Mouse (Mus musculus): ENCODE data around the gene Ninj1. TPM values are rescaled to one million over a fixed set of nuclear protein-coding genes. Genes with fewer than 3 reads are reported as not detected.
A peak's percentile ranks its signal among the peaks of the same experiment; 100 is the strongest.

Gene Ninj1
- polyA plus RNA-seq, 1 experiment from 2014 or later, result 122 TPM

GRCm38 (mm10) chr13:49154621-49155020, 32.7 kb upstream of the Ninj1 start:
- WGBS, result 32% methylated on average over 7 of the region's 7 CpGs
- ATAC-seq (replicated peaks; ENCODE audit: low FRiP score, low read depth) (no peak), DNase-seq (ENCODE audit: low spot score) (no peak)
- Histone ChIP-seq H3K4me2 (ENCODE audit: low read length) (no peak overlapping the region), H3K9ac (ENCODE audit: low read depth, low read length) (no peak overlapping the region), H3K27ac (no peak overlapping the region), H3K27me3 (ENCODE audit: insufficient read depth, low read length) (no peaks in the 10 kb centered on the region), H3K4me1 (replicated peaks; ENCODE audit: insufficient read depth, low read length) (no peaks in the 10 kb centered on the region; the same call in 1 of the 2 replicates), H3K9me3 (replicated peaks; ENCODE audit: low read length) (no peaks in the 10 kb centered on the region), H3K4me3 (replicated peaks; ENCODE audit: low read depth, low read length) (no peak overlapping the region), H3K36me3 (ENCODE audit: insufficient read depth, low read length) (no peaks in the 10 kb centered on the region)
- no peak for TF ChIP-seq CTCF (IDR thresholded peaks at IDR 0.05; ENCODE audit: low read depth)

- no peak for ATAC-seq (replicated peaks; ENCODE audit: low FRiP score, low read depth)
- WGBS, result 77% methylated on average over 4 of the region's 4 CpGs
Measured at GRCm38 (mm10) chr13:49156645-49157044, 30.6 kb upstream of the Ninj1 start.

GRCm38 (mm10) chr13:49158040-49158713, 29.1 kb upstream of the Ninj1 start:
- DNase-seq (ENCODE audit: low spot score), result peak; percentile 39
- 59% methylated on average over 10 of the region's 10 CpGs for WGBS

More at GRCm38 (mm10) chr13:49156645-49157044, 30.6 kb upstream of the Ninj1 start:
- no peaks in the 10 kb centered on the region; the same call in 1 of the 2 replicates for H3K4me1 ChIP-seq (replicated peaks; ENCODE audit: insufficient read depth, low read length)
- no peak overlapping the region for H3K4me2 ChIP-seq (ENCODE audit: low read length)
- H3K9me3 ChIP-seq (replicated peaks; ENCODE audit: low read length), result no peaks in the 10 kb centered on the region
- H3K4me3 ChIP-seq (replicated peaks; ENCODE audit: low read depth, low read length), result no peak overlapping the region
- no peak for DNase-seq (ENCODE audit: low spot score)
- peak; percentile 45 for TF ChIP-seq CTCF (IDR thresholded peaks at IDR 0.05; ENCODE audit: low read depth)
- no peak overlapping the region for H3K27ac ChIP-seq
- no peaks in the 10 kb centered on the region for H3K36me3 ChIP-seq (ENCODE audit: insufficient read depth, low read length)
- H3K9ac ChIP-seq (ENCODE audit: low read depth, low read length), result no peak overlapping the region
- H3K27me3 ChIP-seq (ENCODE audit: insufficient read depth, low read length), result no peaks in the 10 kb centered on the region

GRCm38 (mm10) chr13:49161236-49161635, 26.0 kb upstream of the Ninj1 start:
- 54% methylated on average over 2 of the region's 2 CpGs for WGBS
- Histone ChIP-seq H3K9ac (ENCODE audit: low read depth, low read length) (no peak overlapping the region), H3K4me2 (ENCODE audit: low read length) (no peak overlapping the region), H3K9me3 (replicated peaks; ENCODE audit: low read length) (no peaks in the 10 kb centered on the region), H3K27ac (no peak overlapping the region), H3K36me3 (ENCODE audit: insufficient read depth, low read length) (no peaks in the 10 kb centered on the region), H3K27me3 (ENCODE audit: insufficient read depth, low read length) (no peaks in the 10 kb centered on the region), H3K4me1 (replicated peaks; ENCODE audit: insufficient read depth, low read length) (no peaks in the 10 kb centered on the region), H3K4me3 (replicated peaks; ENCODE audit: low read depth, low read length) (no peak overlapping the region)
- TF ChIP-seq CTCF (IDR thresholded peaks at IDR 0.05; ENCODE audit: low read depth), result peak; percentile 18; the same call in 1 of the 2 replicates
- no peak for ATAC-seq (replicated peaks; ENCODE audit: low FRiP score, low read depth)
- DNase-seq (ENCODE audit: low spot score), result no peak

More at GRCm38 (mm10) chr13:49158040-49158713, 29.1 kb upstream of the Ninj1 start:
- ATAC-seq (replicated peaks; ENCODE audit: low FRiP score, low read depth), result no peak; the same call in 1 of the 2 replicates
- no peak for TF ChIP-seq CTCF (IDR thresholded peaks at IDR 0.05; ENCODE audit: low read depth)
- Histone ChIP-seq H3K9ac (ENCODE audit: low read depth, low read length) (no peak overlapping the region), H3K4me1 (replicated peaks; ENCODE audit: insufficient read depth, low read length) (no peaks in the 10 kb centered on the region; the same call in 1 of the 2 replicates), H3K4me2 (ENCODE audit: low read length) (no peak overlapping the region), H3K27me3 (ENCODE audit: insufficient read depth, low read length) (no peaks in the 10 kb centered on the region), H3K4me3 (replicated peaks; ENCODE audit: low read depth, low read length) (no peak overlapping the region), H3K27ac (no peak overlapping the region), H3K36me3 (ENCODE audit: insufficient read depth, low read length) (no peaks in the 10 kb centered on the region), H3K9me3 (replicated peaks; ENCODE audit: low read length) (no peaks in the 10 kb centered on the region)

- Histone ChIP-seq H3K9ac (ENCODE audit: low read depth, low read length) (no peak overlapping the region), H3K27ac (no peak overlapping the region), H3K27me3 (ENCODE audit: insufficient read depth, low read length) (no peaks in the 10 kb centered on the region), H3K9me3 (replicated peaks; ENCODE audit: low read length) (no peaks in the 10 kb centered on the region), H3K4me1 (replicated peaks; ENCODE audit: insufficient read depth, low read length) (no peaks in the 10 kb centered on the region), H3K4me2 (ENCODE audit: low read length) (no peak overlapping the region), H3K4me3 (replicated peaks; ENCODE audit: low read depth, low read length) (no peak overlapping the region), H3K36me3 (ENCODE audit: insufficient read depth, low read length) (no peaks in the 10 kb centered on the region)
- ATAC-seq (replicated peaks; ENCODE audit: low FRiP score, low read depth) (no peak), DNase-seq (ENCODE audit: low spot score) (no peak)
- TF ChIP-seq CTCF (IDR thresholded peaks at IDR 0.05; ENCODE audit: low read depth), result no peak
- WGBS, result 65% methylated on average over 4 of the region's 4 CpGs
Measured at GRCm38 (mm10) chr13:49162722-49163121, 24.6 kb upstream of the Ninj1 start.

- no peak overlapping the region for H3K4me3 ChIP-seq (replicated peaks; ENCODE audit: low read depth, low read length)
- DNase-seq (ENCODE audit: low spot score) (no peak), ATAC-seq (replicated peaks; ENCODE audit: low FRiP score, low read depth) (no peak)
- no peaks in the 10 kb centered on the region for H3K36me3 ChIP-seq (ENCODE audit: insufficient read depth, low read length)
- H3K9ac ChIP-seq (ENCODE audit: low read depth, low read length), result no peak overlapping the region
- TF ChIP-seq CTCF (IDR thresholded peaks at IDR 0.05; ENCODE audit: low read depth), result no peak
- no peak overlapping the region for H3K4me2 ChIP-seq (ENCODE audit: low read length)
- no peaks in the 10 kb centered on the region for H3K27me3 ChIP-seq (ENCODE audit: insufficient read depth, low read length)
- H3K9me3 ChIP-seq (replicated peaks; ENCODE audit: low read length), result no peaks in the 10 kb centered on the region
- no peaks in the 10 kb centered on the region for H3K4me1 ChIP-seq (replicated peaks; ENCODE audit: insufficient read depth, low read length)
- WGBS, result 68% methylated on average over 7 of the region's 7 CpGs
- H3K27ac ChIP-seq, result no peak overlapping the region
Measured at GRCm38 (mm10) chr13:49163645-49164044, 23.6 kb upstream of the Ninj1 start.
